Mouse (Mus musculus): ENCODE results near the gene Sel1l3. TPM values are rescaled to one million over a fixed set of nuclear protein-coding genes. Genes with fewer than 3 reads are reported as not detected.

Gene Sel1l3
- polyA plus RNA-seq, 1 experiment from 2014 or later, result 5.9 TPM

DNA sequence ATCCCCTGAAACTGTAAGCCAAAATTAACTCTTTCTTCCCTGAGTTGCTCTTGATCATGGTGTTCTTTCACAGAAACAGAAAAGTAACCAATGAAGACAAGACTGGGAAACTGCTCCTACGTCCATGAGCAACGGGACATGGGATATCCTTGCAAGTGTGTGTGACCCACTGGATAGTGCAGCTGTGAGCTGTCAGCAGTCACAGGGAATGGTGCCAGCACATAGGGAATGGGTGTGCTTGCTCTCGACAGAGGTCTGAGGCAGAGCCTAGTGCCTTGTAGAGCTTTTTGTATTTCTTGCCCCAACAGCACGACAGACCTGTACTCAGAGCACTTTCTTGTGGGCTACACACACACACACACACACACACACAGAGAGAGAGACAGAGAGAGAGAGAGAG lies 107.6 kb downstream of the Sel1l3 start:
- WGBS, result 84% methylated on average over 4 of the region's 4 CpGs
- H3K9ac ChIP-seq, result no peak overlapping the region

DNA sequence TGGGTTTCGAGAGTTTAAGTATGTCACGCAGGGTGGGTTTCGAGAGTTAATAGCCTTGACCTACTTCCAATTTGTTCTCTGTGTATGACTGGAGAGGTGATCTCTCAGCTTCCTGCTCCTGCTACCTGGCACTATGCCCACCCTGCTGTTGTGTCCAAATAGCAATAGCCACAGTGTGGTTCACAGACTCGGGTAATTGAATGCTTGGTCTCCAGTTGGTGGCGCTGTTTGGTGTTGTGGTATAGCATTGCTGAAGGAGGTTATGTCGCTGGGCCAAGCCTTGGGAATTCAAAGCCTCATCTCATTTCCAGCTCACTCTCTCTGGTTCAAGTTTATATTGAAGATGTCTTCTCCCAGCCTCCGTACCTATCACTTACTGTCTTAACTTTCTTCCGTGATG lies 108.0 kb downstream of the Sel1l3 start:
- Histone ChIP-seq H3K27ac (replicated peaks) (no peak overlapping the region), H3K9ac (no peak overlapping the region), H3K4me3 (no peak overlapping the region), H3K9me3 (no peaks in the 10 kb centered on the region), H3K4me1 (replicated peaks) (peaks cover 8% of the 10 kb centered on the region), H3K36me3 (no peaks in the 10 kb centered on the region), H3K4me2 (no peak overlapping the region), H3K27me3 (no peaks in the 10 kb centered on the region)
- no peak for ATAC-seq (ENCODE audit: low read depth)
- 75% methylated on average over 8 of the region's 8 CpGs for WGBS

More for the DNA sequence above, 107.6 kb downstream of the Sel1l3 start:
- no peaks in the 10 kb centered on the region for H3K36me3 ChIP-seq
- H3K27me3 ChIP-seq, result no peaks in the 10 kb centered on the region
- no peak for ATAC-seq (ENCODE audit: low read depth)
- H3K4me1 ChIP-seq (replicated peaks), result peaks cover 10% of the 10 kb centered on the region
- no peak overlapping the region for H3K27ac ChIP-seq (replicated peaks)
- H3K9me3 ChIP-seq, result no peaks in the 10 kb centered on the region
- H3K4me2 ChIP-seq, result no peak overlapping the region
- H3K4me3 ChIP-seq, result no peak overlapping the region

DNA sequence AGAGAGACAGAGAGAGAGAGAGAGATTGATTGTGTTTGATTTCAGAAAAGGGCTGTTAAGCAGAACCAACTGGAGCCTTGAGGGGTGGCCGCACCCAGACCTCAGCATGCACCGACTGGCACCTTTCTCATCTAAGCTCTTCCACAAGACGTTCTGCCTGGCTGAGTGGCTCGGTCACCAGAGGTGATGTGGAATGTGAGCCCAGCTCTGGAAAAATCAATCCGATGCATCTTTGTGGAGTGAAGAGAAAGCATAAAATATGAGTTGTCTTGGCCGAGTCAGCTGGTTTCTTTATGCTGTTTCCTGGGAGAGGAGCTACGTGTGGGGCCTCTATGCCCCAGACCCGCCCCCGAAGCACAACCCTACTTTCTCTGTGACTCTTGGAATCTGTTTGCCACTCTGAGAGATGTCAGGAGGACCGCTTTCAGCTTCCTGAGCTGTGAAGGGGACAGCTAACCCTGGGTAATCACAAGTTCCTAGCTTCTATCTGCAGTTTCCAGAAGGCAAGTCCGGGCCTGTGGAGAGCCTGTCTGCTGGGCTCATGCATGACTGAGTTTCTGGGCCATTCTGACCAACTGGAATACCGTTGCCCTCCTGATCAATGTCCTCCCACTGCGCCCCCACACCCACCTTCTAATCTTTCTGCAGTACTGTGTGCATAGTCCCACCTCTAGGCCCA lies 109.4 kb downstream of the Sel1l3 start:
- no peaks in the 10 kb centered on the region for H3K9me3 ChIP-seq
- 0 out of 2 replicates have a peak overlapping the region, but pooled peaks have one; percentile 18 for H3K27ac ChIP-seq (replicated peaks)
- H3K36me3 ChIP-seq, result no peaks in the 10 kb centered on the region
- H3K4me2 ChIP-seq, result no peak overlapping the region
- no peaks in the 10 kb centered on the region for H3K27me3 ChIP-seq
- 66% methylated on average over 13 of the region's 13 CpGs for WGBS
- H3K9ac ChIP-seq, result no peak overlapping the region
- 0 out of 2 replicates have a peak, but pooled peaks have one; percentile 23 for ATAC-seq (ENCODE audit: low read depth)
- H3K4me3 ChIP-seq, result no peak overlapping the region
- no peaks in the 10 kb centered on the region for H3K4me1 ChIP-seq (replicated peaks)

DNA sequence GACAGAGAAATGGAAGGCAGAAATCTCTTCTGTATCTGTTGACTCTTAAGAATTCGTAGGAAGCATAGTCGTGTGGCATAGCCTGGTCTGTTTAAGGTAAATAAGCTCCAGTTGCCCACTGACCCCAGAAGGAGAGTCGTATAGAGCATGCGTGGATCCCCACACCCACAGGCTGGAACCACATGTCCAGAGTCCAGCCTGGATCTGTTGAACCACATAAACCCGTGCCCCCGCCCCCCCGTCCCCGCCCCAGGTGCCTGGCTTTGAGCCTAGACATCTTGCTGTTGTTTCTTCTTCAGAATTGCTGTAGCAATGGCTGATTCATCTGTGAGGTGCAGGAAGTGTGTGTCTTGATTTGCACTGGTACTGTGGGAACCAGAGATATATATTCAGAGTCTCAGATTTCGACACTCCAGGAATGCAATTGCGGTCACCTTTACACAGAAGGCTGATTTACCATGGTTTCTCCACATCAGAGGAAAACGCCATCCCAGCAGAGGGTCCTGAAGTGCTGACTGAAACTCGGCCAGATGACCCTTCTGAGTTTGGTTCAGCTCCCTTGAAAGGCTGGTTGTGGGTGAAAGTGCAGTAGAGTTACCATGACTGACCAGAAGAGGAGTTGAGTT lies 111.8 kb downstream of the Sel1l3 start:
- 80% methylated on average over 12 of the region's 12 CpGs for WGBS
- Histone ChIP-seq H3K9me3 (no peaks in the 10 kb centered on the region), H3K4me3 (no peak overlapping the region), H3K4me1 (replicated peaks) (no peaks in the 10 kb centered on the region), H3K9ac (no peak overlapping the region), H3K27ac (replicated peaks) (no peak overlapping the region), H3K36me3 (no peaks in the 10 kb centered on the region), H3K4me2 (no peak overlapping the region), H3K27me3 (no peaks in the 10 kb centered on the region)
- no peak for ATAC-seq (ENCODE audit: low read depth)

DNA sequence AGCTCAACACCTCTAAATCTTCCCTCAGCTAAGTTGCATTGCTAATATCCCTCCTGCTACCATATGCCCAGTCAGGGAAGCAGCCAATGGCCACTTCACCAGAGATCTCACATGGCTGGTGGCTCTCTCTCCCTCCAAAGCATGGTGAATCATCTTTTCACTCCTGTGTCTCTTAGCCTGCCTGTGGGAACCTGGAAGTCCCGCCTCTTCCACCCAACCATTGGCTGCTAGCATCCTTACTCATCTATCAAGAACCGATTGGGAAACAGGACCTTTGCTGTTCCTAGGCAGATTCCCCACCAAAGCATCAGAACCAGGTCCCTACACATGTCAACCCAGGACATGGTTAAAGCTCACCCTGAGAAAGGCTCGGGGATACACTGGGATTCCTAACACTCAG lies 122.4 kb downstream of the Sel1l3 start:
- H3K27ac ChIP-seq (replicated peaks), result no peak overlapping the region
- ATAC-seq (ENCODE audit: low read depth), result no peak
- 70% methylated on average over 3 of the region's 3 CpGs for WGBS
- H3K9ac ChIP-seq, result no peak overlapping the region
- no peak overlapping the region for H3K4me2 ChIP-seq
- H3K9me3 ChIP-seq, result no peaks in the 10 kb centered on the region
- no peaks in the 10 kb centered on the region for H3K4me1 ChIP-seq (replicated peaks)
- H3K4me3 ChIP-seq, result no peak overlapping the region
- no peaks in the 10 kb centered on the region for H3K36me3 ChIP-seq
- H3K27me3 ChIP-seq, result no peaks in the 10 kb centered on the region

DNA sequence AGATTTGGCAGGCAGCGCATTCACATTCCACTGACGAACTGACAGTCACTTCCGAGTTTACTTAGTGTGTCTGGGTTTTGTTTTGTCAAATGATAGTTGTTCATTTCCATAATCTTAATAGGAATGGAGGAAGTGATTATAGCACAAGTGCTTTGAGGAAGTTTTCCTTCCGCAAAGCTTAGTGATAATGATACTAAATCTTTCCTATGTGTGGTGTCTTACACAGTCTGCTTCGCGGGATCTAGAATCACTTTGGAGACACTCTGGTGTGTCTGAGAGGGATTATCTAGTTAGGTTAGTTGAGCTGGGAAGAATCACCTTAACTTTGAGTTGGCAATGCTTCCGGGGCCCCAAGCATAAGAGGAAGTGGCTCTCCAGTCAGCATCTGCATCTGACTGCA lies 126.3 kb downstream of the Sel1l3 start:
- Histone ChIP-seq H3K4me1 (replicated peaks) (no peaks in the 10 kb centered on the region), H3K9me3 (no peaks in the 10 kb centered on the region), H3K4me3 (no peak overlapping the region), H3K9ac (no peak overlapping the region), H3K27me3 (no peaks in the 10 kb centered on the region), H3K27ac (replicated peaks) (no peak overlapping the region), H3K4me2 (no peak overlapping the region), H3K36me3 (no peaks in the 10 kb centered on the region)
- no peak for ATAC-seq (ENCODE audit: low read depth)
- 89% methylated on average over 7 of the region's 7 CpGs for whole genome bisulfite sequencing

DNA sequence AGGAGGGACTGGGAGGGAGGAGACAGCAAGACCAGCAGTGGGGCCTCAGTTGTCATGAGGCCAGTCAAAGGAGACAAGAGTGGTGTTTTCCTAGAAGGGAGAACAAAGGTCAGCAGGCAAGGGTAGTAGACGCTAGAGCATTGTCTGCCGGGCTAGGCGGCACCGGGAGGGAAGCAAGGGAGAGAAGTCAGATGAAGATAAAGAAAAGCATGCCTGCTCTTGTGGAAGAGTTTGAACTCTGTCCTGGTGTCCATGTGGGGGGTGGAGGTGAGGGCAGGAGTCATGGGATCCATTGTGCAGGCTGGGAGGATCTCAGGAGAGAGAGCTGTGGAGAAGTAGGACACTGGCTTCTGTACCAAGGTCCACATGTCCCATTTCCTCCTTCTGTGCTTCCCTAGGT lies 135.3 kb downstream of the Sel1l3 start:
- 66% methylated on average over 4 of the region's 4 CpGs for WGBS
- H3K4me3 ChIP-seq, result no peak overlapping the region
- H3K4me1 ChIP-seq (replicated peaks), result no peaks in the 10 kb centered on the region
- ATAC-seq (ENCODE audit: low read depth), result no peak
- H3K9ac ChIP-seq, result no peak overlapping the region
- no peak overlapping the region for H3K4me2 ChIP-seq
- no peaks in the 10 kb centered on the region for H3K27me3 ChIP-seq
- H3K36me3 ChIP-seq, result no peaks in the 10 kb centered on the region
- no peak overlapping the region for H3K27ac ChIP-seq (replicated peaks)
- no peaks in the 10 kb centered on the region for H3K9me3 ChIP-seq

DNA sequence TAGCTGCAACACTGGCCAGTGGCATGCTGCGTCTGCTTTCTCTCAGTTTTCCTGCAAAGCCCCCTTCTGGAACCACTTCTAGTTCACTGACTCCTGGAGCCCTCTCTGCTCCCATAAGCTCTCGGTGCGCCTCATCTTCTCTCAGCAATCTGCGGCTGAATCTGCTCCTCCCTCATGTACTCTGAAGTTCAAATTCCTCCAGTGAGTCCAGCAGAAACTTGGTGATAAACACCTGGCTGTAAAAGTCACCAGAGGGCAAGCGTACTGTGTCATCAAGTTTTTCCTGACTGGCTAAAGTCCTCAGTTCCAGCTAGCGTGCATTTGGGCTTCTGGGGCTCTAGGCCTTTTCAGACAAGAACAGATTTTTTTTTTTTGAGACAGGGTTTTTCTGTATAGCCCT lies 139.2 kb downstream of the Sel1l3 start:
- no peak for ATAC-seq (ENCODE audit: low read depth)

DNA sequence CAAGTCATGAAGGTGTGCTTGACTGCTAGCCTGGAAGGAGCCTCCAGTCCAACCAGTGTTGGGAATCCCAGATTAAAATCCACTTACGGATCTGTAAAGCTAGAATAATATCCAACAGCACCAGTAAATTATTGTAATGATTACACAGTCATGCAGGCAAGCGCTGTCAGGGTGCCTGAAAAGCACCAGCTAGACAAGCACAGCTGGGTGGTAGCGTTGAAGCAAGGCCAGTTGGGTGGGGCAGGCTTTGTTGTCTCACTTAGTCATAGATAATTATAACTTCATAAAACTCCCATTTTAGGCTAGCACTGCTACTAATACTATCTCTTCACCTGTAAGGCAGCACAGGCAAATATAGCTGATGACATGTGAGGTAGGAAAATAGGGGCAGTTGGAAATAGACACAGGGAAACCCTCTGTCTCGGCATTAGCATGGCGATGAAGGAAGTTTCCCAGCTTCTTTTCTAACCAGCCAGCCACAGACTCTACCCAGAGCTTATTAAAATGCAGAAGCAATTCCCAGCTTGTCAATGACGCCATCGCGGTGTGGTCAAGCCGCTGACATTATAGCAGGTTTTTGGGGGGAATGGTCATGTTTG lies 152.1 kb downstream of the Sel1l3 start:
- Histone ChIP-seq H3K9ac (no peak overlapping the region), H3K4me2 (no peak overlapping the region), H3K4me1 (replicated peaks) (no peaks in the 10 kb centered on the region), H3K27me3 (no peaks in the 10 kb centered on the region), H3K4me3 (no peak overlapping the region), H3K9me3 (no peaks in the 10 kb centered on the region), H3K27ac (replicated peaks) (no peak overlapping the region), H3K36me3 (no peaks in the 10 kb centered on the region)
- WGBS, result 93% methylated on average over 9 of the region's 9 CpGs
- no peak for ATAC-seq (ENCODE audit: low read depth)

More for the DNA sequence above, 139.2 kb downstream of the Sel1l3 start:
- WGBS, result 84% methylated on average over 6 of the region's 6 CpGs
- H3K9me3 ChIP-seq, result no peaks in the 10 kb centered on the region
- no peak overlapping the region for H3K4me2 ChIP-seq
- H3K27me3 ChIP-seq, result no peaks in the 10 kb centered on the region
- no peak overlapping the region for H3K9ac ChIP-seq
- no peak overlapping the region for H3K4me3 ChIP-seq
- H3K4me1 ChIP-seq (replicated peaks), result no peaks in the 10 kb centered on the region
- H3K36me3 ChIP-seq, result no peaks in the 10 kb centered on the region
- H3K27ac ChIP-seq (replicated peaks), result no peak overlapping the region

Other genes starting within 250 kb of the Sel1l3 start
- gene Slc34a2, start 175.8 kb downstream of the Sel1l3 start, polyA plus RNA-seq (2015; fragmentation: Nextera tagmentation; extraction: Ambion mirVana), result 0.10 and 0.11 TPM in 2 replicates
- gene Smim20, start 53.2 kb upstream of the Sel1l3 start, polyA plus RNA-seq (2015; fragmentation: Nextera tagmentation; extraction: Ambion mirVana), result 81.1 and 85.5 TPM in 2 replicates